Mouse (Mus musculus) olfactory bulb, adult 2 months (tissue): ENCODE results near the gene Pdlim7. TPM values are rescaled to one million over a fixed set of nuclear protein-coding genes. Genes with fewer than 3 reads are reported as not detected.

Experiments
- H3K27ac ChIP-seq: fragments of 200-500 bp; 2 replicates; pipeline ENCODE4 v1.5.1; 2012; ENCODE audit warnings: low read depth, low read length; ENCODE audit not compliant: insufficient read depth
- H3K4me1 ChIP-seq: fragments of 200-500 bp; 2 replicates; pipeline ENCODE4 v1.6.1; 2012; ENCODE audit warnings: low read length; ENCODE audit not compliant: control insufficient read depth, insufficient read depth
- H3K4me3 ChIP-seq: fragments of 200-500 bp; 2 replicates; pipeline ENCODE4 v1.5.1; 2012; ENCODE audit warnings: mild to moderate bottlenecking, low read depth, low read length, moderate library complexity; ENCODE audit not compliant: insufficient read depth
- CTCF ChIP-seq: fragments of 200-500 bp; IDR thresholded peaks from 2 replicates; pipeline ENCODE4 v1.5.1; 2012; ENCODE audit warnings: low read depth, mild to moderate bottlenecking, low read length, moderate library complexity; ENCODE audit not compliant: insufficient read depth
- POLR2A ChIP-seq: fragments of 200-500 bp; IDR thresholded peaks from 2 replicates; pipeline ENCODE4 v1.6.1; 2012; ENCODE audit warnings: mild to moderate bottlenecking, low read depth, low read length, moderate library complexity; ENCODE audit not compliant: insufficient read depth
- WGBS: fragments of 180-500 bp; shearing (Covaris S2); methylation state at CpG from one replicate; pipeline ENCODE4 v1.1.7; 2018; 5-methylcytosine and 5-hydroxymethylcytosine counted together
- polyA plus RNA-seq: library from polyadenylated mRNA; stranded (reverse); fragments of >200 nt; gene quantifications from 2 replicates; pipeline ENCODE4 v1.2.4, GENCODE M21; 2012; ENCODE audit warnings: low replicate concordance; ENCODE audit not compliant: missing spikeins, insufficient read depth, insufficient read length

Pdlim7 gene
- polyA plus RNA-seq, 1 experiment, result not detected

DNA sequence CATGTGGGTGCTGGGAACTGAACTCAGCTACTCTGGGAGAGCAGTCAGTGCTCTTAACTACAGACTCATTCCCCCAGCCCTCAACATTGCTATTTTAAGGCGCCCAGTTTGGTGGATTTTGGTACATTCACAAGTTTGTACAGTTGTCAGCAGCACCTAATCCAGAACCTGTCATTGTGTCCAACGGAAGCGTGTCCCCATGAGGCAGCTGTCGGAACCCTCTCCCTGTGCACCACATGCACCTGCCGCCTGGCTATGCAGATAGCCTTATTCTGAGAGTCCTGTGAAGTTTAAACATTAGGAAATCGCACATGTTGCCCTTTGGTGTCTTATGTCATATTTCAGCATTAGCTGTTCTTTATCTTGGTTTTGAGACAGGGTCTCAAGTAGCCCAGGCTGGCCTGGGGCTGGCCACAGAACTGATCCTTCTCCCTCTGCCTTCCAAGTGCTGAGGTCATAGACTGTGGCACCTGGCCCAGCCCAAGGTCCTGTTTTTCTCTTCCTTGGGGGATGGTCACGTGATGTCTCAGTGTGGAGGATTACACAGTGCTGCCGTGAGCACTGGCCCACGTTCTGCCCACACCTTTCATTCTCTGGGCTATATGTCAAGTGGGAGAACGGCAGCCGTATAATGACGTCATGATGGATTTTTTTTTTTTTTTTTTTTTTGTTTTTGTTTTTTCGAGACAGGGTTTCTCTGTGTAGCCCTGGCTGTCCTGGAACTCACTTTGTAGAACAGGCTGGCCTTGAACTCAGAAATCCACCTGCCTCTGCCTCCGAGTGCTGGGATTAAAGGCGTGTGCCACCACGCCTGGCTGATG lies 12.5 kb upstream of the Pdlim7 start:
- 77% methylated on average over 16 of the region's 16 CpGs for WGBS
- TF ChIP-seq POLR2A (no peak), CTCF (no peak)
- no peak overlapping the region for H3K4me3 ChIP-seq
- 0 out of 2 replicates have a peak, but pooled peaks cover 5% of the 10 kb centered on the region for H3K4me1 ChIP-seq
- no peak overlapping the region for H3K27ac ChIP-seq

DNA sequence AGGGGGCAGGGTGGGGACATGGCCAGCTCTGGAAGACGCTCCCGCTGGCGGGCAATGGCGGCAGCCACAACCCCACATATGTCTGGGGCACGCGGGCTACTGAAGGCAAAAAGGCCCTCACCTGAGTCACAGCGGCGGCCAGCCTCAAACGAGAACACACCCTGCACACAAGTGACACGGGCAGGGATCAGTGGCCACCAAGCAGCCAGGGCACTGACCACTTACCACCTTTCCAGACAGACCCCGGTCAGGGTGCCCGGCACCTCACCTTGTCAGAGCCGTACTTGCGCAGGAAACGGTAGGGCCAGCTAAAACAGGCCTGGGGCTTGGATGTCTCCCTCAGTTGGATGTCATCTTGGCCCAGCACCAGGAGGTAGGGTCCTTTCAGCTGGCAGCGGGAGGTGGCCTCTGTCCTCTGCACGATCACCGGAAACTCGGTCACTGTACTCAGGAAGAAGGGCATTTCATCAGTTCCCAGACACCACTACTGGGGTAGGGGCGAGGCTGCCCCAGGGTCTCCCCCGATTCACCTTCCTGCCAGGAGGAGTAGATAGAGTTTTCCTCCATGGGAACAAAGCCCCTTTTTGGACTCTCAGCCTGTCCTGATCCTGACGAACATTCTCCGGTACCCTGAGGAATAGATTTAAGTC lies 10.6 kb upstream of the Pdlim7 start:
- WGBS, result 92% methylated on average over 23 of the region's 23 CpGs
- no peak overlapping the region for H3K27ac ChIP-seq
- H3K4me3 ChIP-seq, result no peak overlapping the region
- TF ChIP-seq POLR2A (no peak), CTCF (no peak)
- H3K4me1 ChIP-seq, result 0 out of 2 replicates have a peak, but pooled peaks cover 5% of the 10 kb centered on the region

DNA sequence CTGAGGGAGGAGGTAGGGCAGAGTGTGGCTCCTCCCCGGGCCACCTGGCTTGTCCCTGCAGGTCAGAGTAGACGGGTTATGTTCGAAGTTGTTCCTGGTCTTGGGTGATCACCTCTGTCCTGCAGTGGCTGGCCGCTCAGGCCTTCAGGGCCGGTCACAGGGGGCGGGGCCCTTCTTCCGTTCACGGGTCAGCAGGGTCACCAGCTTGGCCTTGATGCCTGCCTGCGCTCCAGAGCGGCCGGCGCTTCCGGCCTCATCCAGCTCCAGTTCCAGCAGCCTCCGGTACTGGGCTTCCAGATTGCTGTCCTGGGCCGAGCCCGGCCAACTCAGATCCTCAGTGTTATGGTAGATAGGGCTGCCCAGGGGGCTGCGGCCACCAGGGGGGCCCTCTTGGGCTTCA lies 9.8 kb upstream of the Pdlim7 start:
- Histone ChIP-seq H3K27ac (no peak overlapping the region), H3K4me1 (0 out of 2 replicates have a peak, but pooled peaks cover 5% of the 10 kb centered on the region), H3K4me3 (no peak overlapping the region)
- TF ChIP-seq CTCF (no peak), POLR2A (no peak)
- 78% methylated on average over 17 of the region's 17 CpGs for WGBS

DNA sequence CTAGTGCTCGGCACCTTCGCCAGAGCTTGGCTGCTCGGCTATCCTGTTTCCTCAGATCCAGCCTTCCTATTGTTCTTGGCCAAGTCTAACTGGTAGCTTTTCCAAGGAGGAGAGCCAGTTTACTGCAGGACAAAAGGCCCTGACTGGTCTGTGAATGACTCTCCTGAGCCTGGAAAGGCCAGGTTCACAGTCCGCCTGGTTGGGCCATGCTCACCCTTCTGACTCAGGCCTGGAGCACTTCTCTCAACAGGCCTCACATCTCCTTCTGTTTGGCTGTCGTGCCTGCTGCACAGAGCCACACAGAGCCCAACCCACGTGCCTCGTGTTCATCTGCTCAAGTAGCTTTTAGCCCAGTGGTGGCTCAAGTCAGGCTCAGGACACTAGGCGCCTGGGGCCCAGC lies 9.3 kb upstream of the Pdlim7 start:
- 52% methylated on average over 8 of the region's 8 CpGs for WGBS
- no peak overlapping the region for H3K4me3 ChIP-seq
- no peak for TF ChIP-seq CTCF
- no peak for TF ChIP-seq POLR2A
- H3K4me1 ChIP-seq, result 0 out of 2 replicates have a peak, but pooled peaks cover 5% of the 10 kb centered on the region
- H3K27ac ChIP-seq, result no peak overlapping the region

DNA sequence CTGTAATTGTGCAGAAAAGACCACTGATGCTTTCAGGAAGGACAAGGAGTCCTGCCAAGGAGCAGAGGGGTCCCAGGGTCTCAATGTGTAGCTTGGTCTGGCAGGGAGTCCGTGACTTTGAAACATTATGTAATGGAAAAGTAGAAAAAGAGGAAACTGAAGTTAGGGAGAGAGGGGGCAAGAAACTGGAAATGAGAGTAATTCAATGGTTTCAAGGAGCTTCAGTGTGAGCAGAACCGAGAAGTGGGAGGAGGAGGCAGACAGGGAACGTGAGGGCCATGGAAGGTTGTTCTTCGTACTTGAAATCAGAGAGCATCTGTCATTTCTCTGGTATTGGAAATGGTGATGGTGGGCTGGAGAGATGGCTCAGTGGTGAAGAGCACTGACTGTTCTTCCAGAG lies 6.1 kb upstream of the Pdlim7 start:
- no peak overlapping the region for H3K4me3 ChIP-seq
- no peak for TF ChIP-seq CTCF
- no peak for TF ChIP-seq POLR2A
- H3K4me1 ChIP-seq, result no peaks in the 10 kb centered on the region; the same call in 1 of the 2 replicates
- H3K27ac ChIP-seq, result no peak overlapping the region
- WGBS, result 55% methylated on average over 4 of the region's 4 CpGs

DNA sequence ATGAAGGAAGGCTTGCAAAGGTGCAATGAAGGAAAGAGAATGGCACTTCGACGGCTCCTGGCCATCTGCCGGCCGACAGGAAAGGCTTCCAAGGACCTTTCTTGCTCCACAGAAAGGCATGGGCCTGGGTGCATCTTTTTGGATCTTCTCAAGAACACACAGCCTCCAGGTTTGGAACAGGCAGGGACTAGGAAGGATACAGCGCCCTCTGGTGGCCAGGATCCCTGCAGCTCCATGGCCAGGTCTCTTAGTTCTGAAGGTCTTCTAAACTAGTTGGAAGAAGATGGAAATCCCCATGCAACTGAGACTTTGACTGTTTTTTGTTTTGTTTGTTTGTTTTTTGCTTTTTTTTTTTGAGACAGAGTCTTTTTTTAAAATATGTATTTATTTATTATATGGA lies 3.5 kb upstream of the Pdlim7 start:
- WGBS, result 1% methylated on average over 5 of the region's 5 CpGs
- no peak overlapping the region for H3K4me3 ChIP-seq
- peaks cover 10% of the 10 kb centered on the region for H3K4me1 ChIP-seq
- no peak for TF ChIP-seq POLR2A
- TF ChIP-seq CTCF, result peak; percentile 59
- H3K27ac ChIP-seq, result no peak overlapping the region

DNA sequence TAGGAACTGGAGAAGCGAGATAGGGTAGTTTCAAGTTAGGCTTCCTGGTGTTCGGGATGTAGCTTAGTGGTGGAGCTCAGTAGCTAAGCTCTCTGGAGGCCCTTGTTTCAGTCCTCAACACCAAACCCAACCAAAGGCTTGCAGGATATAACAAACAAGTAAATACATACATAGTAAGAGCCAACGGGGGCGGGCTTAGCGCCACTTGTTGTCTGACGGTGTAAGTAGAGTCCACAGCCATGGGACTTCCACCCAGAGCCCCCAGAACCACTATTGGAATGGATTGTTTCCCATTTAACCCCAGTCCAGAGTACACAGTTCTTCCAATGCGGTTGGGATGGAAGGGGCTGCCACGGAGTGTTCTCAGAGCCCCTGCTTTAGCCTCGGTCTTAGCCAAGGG lies 352 bp upstream of the Pdlim7 start:
- Histone ChIP-seq H3K27ac (no peak overlapping the region), H3K4me3 (no peak overlapping the region)
- WGBS, result 34% methylated on average over 9 of the region's 9 CpGs

DNA sequence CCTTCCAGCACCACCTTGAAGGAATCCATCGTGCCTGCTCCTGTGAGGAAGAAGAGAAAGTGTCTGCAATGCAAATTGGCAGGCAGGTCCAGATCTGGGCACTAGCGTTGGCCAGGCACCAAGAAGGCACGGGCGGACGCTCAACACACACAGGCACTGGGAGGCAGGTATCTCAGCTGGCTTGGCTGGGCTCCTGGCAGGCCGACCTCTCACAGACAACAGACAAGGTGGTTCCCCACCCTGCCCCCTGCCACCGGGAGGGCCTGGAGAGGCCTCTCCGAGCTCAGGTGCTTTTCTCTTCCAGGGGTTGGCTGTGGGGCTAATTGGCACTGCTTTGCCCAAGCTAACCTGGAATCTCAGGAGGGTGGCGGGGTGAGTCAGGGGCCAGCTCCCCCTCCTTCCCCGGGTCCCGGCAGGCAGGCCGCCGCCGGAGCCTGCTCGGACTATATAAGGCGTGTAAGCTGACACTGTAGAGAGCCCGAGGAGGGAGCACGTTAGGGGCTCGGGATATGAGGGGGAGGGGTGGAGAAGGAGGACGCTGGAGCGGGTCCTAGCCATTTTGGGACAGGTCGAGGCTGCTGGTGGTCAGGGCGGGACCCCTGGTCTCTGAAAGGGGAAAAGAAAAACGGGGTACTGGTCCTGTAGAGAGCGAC lies 971 bp downstream of the Pdlim7 start:
- TF ChIP-seq POLR2A (0 out of 2 replicates have a peak, but pooled peaks have one; percentile 15), CTCF (no peak)

More for the DNA sequence above, 352 bp upstream of the Pdlim7 start:
- TF ChIP-seq POLR2A, result no peak
- TF ChIP-seq CTCF, result no peak
- peaks cover 28% of the 10 kb centered on the region for H3K4me1 ChIP-seq

DNA sequence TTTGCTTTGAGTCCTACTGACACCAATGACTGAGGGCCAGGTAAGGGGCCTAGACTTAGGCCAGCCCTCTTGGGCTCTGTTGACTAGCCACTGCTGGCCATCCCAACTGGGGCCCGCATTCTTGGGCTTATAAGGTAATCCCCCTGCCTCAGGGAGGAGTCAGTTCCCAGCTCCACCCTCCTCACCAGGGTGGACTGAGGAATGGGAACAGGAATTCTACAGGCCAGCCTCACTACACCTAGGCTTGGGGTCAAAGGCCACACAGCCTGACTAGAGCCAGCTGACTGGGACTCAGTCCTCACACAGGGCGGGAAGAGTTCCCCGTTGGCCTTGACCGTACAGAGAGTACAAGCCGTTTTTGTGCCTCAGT lies 2.0 kb downstream of the Pdlim7 start:
- TF ChIP-seq CTCF, result no peak
- TF ChIP-seq POLR2A, result no peak
- H3K27ac ChIP-seq, result no peak overlapping the region
- H3K4me1 ChIP-seq, result peaks cover 38% of the 10 kb centered on the region
- H3K4me3 ChIP-seq, result no peak overlapping the region
- 62% methylated on average over 5 of the region's 5 CpGs for WGBS

More for the DNA sequence above, 971 bp downstream of the Pdlim7 start:
- H3K27ac ChIP-seq, result no peak overlapping the region
- H3K4me3 ChIP-seq, result peak overlapping the region; percentile 79
- H3K4me1 ChIP-seq, result peaks cover 32% of the 10 kb centered on the region
- 3% methylated on average over 25 of the region's 25 CpGs for WGBS
